Mouse (Mus musculus) embryonic fibroblast, embryonic 13.5 days (primary cell): ENCODE measurements around the gene Topbp1.

Experiments
- CTCF ChIP-seq: IDR thresholded peaks from 2 replicates; pipeline ENCODE4 v1.5.1; 2011; ENCODE audit warnings: mild to moderate bottlenecking, control low read depth, low read length, moderate library complexity, borderline replicate concordance; ENCODE audit not compliant: insufficient read depth
- POLR2A ChIP-seq: IDR thresholded peaks from 2 replicates; pipeline ENCODE4 v1.6.1; 2011; ENCODE audit warnings: low read depth, mild to moderate bottlenecking, control low read depth, low read length, moderate library complexity

DNA sequence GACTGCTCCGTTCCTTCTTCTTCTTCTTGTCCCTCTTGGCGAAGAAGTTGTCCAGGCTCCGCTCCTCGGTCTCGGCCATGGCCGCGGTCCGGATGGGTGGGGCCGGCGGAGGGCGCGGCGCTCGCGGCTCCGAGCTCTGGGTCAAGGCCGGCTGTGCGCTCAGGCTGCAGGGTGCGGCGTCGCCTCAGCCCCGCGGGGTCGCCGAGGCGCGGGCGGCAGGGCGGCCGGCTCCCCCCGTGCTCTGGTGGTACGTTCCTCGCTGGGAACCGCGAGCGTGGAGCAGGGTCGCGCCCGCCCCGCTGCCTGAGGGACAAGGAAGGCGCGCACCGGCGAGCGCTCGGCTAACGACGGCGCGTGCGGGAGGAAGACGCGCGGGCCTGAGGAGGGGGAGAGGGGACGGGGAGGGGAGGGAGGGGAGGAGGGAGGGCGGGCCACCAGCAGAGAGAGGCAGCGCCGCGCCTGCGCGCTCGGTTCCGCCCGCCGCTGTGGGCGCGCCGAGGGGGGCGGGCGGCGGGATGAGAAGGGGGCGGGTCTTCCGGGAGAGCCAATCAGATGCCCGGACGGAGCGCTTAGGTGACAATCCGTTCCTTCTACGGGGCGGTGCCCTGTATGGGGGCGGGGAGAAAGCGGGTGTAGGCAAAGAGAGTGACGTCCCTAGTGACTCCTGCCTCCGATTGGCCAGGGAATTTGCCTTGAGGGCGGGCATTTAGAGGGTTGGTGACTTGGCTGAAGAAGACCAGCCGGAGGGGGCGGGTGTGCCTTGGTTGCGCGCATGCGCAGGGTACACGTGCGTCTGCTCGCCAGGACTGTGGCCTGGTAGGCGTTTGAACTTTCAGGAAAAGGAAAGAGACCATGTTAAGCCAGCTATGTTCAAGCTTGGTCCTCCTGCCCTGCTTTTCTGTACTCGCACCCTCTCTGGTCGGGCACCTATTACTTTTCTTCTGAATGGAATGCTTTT is 60.6 kb downstream of the Topbp1 start, which contains the start of gene Cdv3:
- TF ChIP-seq CTCF (no peak), POLR2A (peak; percentile 90)
